Mouse (Mus musculus): ENCODE measurements around the gene Ndufaf5. TPM values are rescaled to one million over a fixed set of nuclear protein-coding genes. Genes with fewer than 3 reads are reported as not detected.
"Not testable (repeated sequence)": the region's sequence is repeated elsewhere in the genome, so short reads cannot be mapped to it uniquely, and the experiment has no call there.

Ndufaf5 gene
- 10 to 100 TPM; 35.9 to 36.3 TPM for total RNA-seq (2021)
- long read RNA-seq, experiment 1, transcript Ndufaf5-201 (11 exons, 1,166 nt) = major isoform, 30 of 101 reads
- long read RNA-seq, experiment 1, partial matches to known transcripts = 44 of 101 reads
- long read RNA-seq, experiment 1, other reads (novel, unspliced or antisense) = 27 of 101 reads
- long read RNA-seq, experiment 2, transcript Ndufaf5-201 (11 exons, 1,166 nt) = major isoform, 40 of 136 reads
- long read RNA-seq, experiment 2, partial matches to known transcripts = 51 of 136 reads
- long read RNA-seq, experiment 2, other reads (novel, unspliced or antisense) = 45 of 136 reads

DNA sequence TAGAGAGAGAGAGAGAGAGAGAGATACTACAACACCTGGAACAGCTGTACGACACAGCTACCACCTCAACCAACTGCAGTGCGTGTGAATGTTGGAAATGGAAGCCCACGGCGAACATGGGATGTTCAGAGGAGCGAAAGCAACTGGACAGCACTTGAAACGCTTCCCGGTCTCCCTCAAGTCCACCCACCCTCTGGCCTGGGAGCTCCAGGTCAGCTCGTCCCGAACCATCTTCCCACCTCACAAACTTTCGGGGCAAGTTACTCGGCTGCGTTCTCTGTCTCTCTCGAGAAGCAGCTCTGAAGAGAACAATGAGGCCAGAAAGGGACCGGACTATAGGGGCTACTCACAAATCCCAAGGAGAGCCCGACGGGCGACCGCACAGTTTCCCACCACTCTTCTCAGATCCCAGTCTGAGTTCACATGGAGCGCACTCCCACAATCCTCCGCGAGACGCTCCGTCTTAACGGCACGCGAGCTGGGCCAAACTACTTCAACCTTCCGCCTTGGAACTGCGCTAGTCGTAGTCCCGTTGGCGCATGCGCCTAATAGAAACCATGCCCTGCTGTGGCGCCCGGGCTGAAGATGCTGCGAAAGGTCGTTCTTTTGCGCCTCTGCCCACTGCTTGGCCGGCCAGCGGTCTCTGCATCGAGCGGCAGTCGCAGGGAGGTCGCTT is at the start of gene Ndufaf5, which contains the start of gene Esf1:
Gene Ndufaf5, plus strand, starts transcription at position 523 of the 676 bp plus-strand sequence.
Gene Esf1, minus strand, starts transcription at position 438 of the 676 bp plus-strand sequence.
- peak; percentile 94 to 95 for DNase-seq
- intact Hi-C loops (cut with DNase I) = no loop called here

- intact Hi-C loops (cut with DNase I) = no loop called here
- DNase-seq = no peak
These were observed 44.9 kb upstream of the Ndufaf5 start for GRCm38 (mm10) chr2:140125516-140125915.

DNA sequence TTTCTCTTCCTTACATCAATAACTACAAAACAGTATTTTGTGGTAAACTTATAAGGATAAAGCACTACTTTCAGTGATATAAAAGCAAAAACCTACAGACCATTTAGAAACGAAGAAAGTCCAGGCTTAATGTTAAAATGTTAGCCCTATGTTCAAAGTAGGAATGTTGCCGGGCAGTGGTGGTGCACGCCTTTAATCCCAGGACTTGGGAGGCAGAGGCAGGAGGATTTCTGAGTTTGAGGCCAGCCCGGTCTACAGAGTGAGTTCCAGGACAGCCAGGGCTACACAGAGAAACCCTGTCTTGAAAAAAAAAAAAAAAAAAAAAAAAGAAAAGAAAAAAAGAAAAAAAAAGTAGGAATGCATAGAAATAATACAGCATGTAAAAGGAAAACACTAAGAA is 18.7 kb upstream of the Ndufaf5 start, which contains the start of gene Gm17374:
Gene Gm17374, plus strand, starts transcription at position 301 of the 400 bp plus-strand sequence.
- DNase-seq; intact Hi-C loops (cut with DNase I): not testable (repeated sequence)

DNA sequence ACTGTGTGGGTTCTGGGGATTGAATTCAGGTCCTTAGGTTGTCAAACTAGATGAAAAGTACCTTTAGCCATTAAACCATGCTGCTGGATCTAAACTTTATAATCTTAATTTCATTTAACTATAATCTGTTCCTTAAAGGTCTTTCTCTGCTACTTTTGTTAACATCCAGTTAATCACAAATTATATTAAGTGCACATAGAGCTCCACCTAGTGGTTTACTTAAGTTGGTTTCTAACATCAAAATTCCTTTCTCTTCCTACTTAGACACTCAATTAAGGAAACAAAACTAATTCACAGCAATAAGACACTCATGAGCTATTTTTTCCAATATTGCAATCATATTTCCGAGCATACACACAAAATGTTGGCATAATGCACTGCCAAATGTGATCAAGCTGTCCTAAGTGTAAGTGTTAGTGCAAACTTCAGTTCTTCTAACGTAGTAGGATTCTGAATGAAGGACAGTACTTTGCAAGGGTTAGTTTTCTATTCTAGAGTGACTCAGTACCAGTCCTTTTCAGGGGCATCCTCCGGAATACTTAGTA is 11.2 kb upstream of the Ndufaf5 start:
- no peak for DNase-seq
- intact Hi-C loops (cut with DNase I) = no loop called here

DNA sequence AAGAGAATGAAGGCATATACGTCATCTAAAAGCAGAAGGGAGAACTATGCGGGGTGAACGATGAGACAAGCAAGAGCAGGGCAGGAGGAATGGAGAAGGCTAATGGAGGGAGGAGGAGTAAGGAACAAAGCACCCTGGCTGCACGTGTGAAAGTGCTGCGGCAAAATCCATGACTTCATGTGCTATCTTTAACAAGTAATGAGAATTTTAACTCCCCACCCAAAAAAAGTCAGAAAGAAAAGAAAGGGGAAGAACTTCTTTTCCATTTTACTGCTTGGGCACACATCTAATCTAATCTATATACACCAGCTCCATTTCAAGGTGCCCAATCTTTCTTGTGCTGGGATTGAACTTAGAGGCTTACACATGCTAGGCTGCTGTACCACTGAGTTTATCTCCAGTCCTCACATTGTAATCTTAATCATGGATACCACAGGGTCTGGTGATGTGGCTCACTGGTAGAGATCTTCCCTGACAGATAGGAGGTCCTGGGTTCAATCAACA is 7.0 kb upstream of the Ndufaf5 start:
- intact Hi-C loops (cut with DNase I) = no loop called here
- DNase-seq = no peak

DNA sequence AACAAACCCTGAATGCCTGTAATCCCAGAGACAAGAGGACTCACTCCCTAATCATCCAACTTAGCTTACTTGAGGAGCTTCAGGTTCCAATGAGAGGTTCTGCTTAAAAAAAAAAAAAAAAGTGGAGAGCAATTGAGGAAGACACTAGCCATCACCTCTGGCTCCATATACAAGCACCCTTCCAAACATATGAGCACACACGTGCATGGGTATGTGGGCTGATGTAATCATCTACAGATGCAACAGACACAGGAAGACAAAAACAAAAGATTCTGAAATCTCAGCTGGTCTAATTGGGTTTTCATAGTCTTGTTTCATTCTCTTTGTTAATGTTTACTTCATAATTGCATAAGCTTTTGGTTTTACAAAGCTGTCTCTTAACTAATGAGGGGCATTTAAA is 1.4 kb upstream of the Ndufaf5 start:
- intact Hi-C loops (cut with DNase I) = no loop called here
- no peak for DNase-seq

GRCm38 (mm10) chr2:140170803-140171553 is 529 bp downstream of the Ndufaf5 start:
- DNase-seq = no peak
- intact Hi-C loops (cut with DNase I) = no loop called here

DNA sequence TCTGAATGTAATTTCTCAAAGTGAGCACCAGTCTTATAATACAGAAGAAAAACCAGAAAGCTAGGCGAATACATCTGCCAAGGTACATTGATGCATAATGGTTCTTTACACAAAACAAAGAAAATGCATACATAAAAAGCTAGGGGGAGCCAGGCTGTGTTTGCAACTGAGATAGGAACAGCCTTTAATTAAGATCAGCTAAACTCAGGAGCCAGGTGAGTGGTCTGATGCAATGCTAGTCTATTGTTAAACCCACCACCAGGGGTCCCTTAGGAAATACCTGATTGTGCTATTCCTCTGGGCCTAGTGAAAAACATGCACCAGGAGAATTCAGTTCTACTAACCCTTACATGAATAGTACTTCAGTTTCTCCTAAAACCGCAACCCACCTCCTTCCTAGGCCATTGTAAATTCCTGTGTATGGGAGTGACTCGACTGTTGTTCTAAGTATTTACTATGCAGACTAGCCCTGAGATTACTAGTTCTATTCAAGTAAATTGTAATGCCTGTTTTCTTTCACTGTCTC is 15.3 kb downstream of the Ndufaf5 start:
- intact Hi-C loops (cut with DNase I) = not testable (repeated sequence)

GRCm38 (mm10) chr2:140200713-140201112 is 30.3 kb downstream of the Ndufaf5 start:
- intact Hi-C loops (cut with DNase I) = no loop called here
- DNase-seq = no peak

More for the DNA sequence above, 15.3 kb downstream of the Ndufaf5 start:
- not testable (repeated sequence) for DNase-seq

- intact Hi-C loops (cut with DNase I) = no loop called here
- no peak for DNase-seq
These were observed 32.1 kb downstream of the Ndufaf5 start for GRCm38 (mm10) chr2:140202573-140202972.

- intact Hi-C loops (cut with DNase I) = no loop called here
- DNase-seq = no peak
These were observed 33.3 kb downstream of the Ndufaf5 start for GRCm38 (mm10) chr2:140203756-140204155.

DNA sequence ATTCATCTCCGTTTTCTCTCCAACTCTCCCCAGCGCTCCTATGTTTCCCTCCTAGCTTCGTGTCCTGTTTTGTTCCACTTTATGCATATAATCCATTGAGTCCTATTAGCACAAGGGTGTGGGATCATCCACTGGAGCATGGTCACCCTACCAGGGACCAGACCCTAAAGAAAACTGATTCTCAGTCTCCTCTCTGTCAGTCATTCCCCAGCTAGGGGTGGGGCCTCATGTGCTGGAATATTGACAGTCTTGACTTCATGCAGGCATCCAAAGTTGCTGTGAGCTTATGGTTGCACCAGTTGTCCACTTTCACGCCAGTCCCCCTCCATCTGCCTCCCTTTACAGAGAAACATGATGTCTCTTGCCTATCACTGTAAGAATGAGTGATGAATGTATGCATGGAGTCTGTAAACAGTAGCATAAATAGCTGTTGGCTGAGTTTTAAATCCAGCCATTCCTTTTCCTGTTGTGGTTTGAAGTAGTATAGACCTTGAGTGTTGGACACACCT is 44.1 kb downstream of the Ndufaf5 start:
- intact Hi-C loops (cut with DNase I) = no loop called here
- no peak for DNase-seq

GRCm38 (mm10) chr2:140215415-140215814 is 45.0 kb downstream of the Ndufaf5 start:
- DNase-seq = no peak
- intact Hi-C loops (cut with DNase I) = no loop called here

DNA sequence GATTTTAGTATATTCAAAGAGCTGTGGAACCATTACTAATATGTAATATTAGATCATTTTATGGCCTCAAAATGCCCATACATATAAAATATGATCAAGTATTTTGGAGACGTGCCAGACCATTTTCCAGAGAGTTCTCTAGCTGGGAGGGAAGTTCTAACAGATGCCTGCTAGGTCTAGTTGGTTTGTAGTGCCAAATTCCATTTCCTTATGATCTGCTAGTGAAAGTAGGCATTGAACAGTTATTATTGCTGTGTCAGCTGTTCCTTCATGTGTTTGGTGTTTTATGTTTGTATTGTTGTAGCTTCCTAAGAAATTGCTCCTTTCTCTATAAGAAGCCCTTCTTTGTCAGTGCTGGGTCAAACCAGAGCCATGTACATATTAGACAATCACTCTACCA is 45.5 kb downstream of the Ndufaf5 start:
- intact Hi-C loops (cut with DNase I) = no loop called here
- no peak for DNase-seq

- no peak for DNase-seq
- intact Hi-C loops (cut with DNase I) = no loop called here
These were observed 49.9 kb downstream of the Ndufaf5 start for GRCm38 (mm10) chr2:140220325-140220724.

GRCm38 (mm10) chr2:140230295-140230694 is 59.8 kb downstream of the Ndufaf5 start:
- DNase-seq = no peak
- intact Hi-C loops (cut with DNase I) = no loop called here

DNA sequence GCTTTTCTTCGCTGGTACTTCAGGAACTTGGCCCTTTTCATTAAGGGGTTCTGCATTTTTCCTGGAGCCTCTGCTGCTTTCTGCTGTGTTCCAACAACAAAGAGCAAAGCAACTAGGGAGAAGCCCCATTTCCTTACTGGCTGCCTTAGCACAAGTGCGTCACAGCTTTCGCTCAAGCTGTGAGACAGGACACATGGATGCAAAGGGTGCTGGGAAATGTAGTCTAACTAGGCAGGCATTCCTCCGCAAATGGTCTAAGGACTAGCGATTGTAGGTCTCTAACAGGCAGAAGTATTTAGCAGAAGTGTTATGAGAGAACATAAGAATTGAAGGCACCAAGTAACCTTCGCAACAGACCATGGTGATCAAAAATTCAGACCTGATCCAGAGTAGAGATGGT is 66.8 kb downstream of the Ndufaf5 start:
- intact Hi-C loops (cut with DNase I) = no loop called here
- DNase-seq = no peak

DNA sequence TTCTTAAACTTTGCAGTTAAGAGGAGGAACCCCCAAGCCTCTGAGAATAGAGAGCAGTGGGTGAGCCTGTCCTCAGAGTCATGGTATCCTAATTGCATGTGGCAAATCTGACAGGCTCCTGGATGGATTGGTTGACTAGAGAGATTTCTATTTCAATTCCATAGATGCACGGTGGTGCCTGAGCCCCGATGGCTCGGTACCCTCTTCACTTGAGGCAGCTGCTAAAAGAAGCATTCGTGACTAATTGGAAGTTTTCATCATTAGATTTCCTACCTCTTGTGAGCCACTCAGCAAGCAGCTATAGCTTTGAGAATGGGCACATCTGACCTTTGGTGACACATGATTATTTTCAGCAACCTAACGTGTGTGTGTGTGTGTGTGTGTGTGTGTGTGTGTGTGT is 71.9 kb downstream of the Ndufaf5 start:
- no peak for DNase-seq
- intact Hi-C loops (cut with DNase I) = no loop called here

DNA sequence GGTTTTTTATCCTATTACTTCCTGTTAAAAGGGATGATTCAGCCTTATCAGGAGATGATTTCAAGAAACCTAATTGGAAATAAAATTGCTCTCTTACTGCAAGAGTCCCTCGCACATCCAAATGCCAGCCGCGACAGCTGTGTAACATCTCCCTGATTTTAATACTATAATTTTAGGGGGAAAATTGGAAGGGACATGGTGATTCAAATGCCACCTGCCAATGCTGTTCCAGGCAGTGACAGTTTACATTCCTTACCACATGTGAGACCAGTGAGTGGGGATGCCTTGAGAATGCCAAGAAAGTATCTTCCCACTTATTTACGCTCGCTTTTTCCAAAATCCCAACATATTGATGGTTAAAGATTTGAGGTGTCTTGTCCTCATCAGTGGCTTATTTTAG is 72.7 kb downstream of the Ndufaf5 start:
- no peak for DNase-seq
- intact Hi-C loops (cut with DNase I) = no loop called here
